Mouse (Mus musculus): ENCODE results near the gene Mag. TPM values are rescaled to one million over a fixed set of nuclear protein-coding genes. Genes with fewer than 3 reads are reported as not detected.
A peak's percentile ranks its signal among the peaks of the same experiment; 100 is the strongest.

Gene Mag
- polyA plus RNA-seq, 1 experiment from 2014 or later = 0.91 TPM

DNA sequence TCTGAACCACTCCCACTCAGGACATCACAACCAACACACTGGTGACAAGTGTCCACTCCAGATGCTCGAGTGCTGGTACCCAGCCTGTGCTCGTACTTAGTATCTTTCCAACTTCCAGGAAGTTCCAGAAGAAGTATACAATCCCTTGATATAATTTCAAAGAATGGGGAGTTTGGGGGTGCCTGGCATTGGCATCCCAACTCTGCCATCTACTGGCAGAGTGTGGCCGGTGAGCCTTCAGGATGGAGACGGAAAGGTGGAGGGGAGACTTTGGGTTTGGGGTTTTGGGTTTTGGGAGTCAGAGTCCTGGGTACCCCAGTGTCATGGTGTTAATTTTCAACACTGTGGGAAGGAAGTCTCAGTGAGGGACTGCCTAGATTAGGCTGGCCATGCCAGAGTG lies 10.6 kb downstream of the Mag start:
- Histone ChIP-seq H3K36me3 (ENCODE audit: insufficient read depth, low read length) (no peaks in the 10 kb centered on the region), H3K4me3 (replicated peaks; ENCODE audit: low read depth, low read length) (no peak overlapping the region), H3K9ac (ENCODE audit: low read depth, low read length) (no peak overlapping the region), H3K27me3 (ENCODE audit: insufficient read depth, low read length) (no peaks in the 10 kb centered on the region), H3K9me3 (replicated peaks; ENCODE audit: low read length) (no peaks in the 10 kb centered on the region), H3K4me2 (ENCODE audit: low read length) (no peak overlapping the region), H3K27ac (no peak overlapping the region), H3K4me1 (replicated peaks; ENCODE audit: insufficient read depth, low read length) (peaks cover 8% of the 10 kb centered on the region; the same call in 1 of the 2 replicates)
- ATAC-seq (replicated peaks; ENCODE audit: low FRiP score, low read depth) (no peak), DNase-seq (ENCODE audit: low spot score) (peak; percentile 29)
- TF ChIP-seq CTCF (IDR thresholded peaks at IDR 0.05; ENCODE audit: low read depth) = peak; percentile 73
- WGBS = 42% methylated on average over 4 of the region's 4 CpGs

DNA sequence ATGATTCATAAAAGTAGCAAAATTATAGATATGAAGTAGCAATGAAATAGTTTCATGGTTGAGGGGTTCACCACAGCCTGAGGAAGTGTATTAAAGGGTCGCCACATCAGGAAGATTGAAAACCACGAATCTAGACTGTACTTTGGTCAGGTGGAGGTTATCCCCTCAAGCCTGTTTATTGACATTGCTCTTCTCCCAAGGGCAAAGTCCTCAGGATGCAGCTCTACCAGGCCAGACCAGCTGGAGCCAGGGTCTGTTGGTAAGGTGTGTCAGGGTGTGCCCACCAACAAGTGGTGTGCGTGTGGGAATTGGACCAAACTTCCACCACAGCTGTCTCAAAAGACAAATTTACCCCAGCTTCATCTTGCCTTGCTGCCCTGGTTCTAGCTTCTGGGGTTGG lies 19.5 kb downstream of the Mag start:
- no peaks in the 10 kb centered on the region for H3K9me3 ChIP-seq (replicated peaks; ENCODE audit: low read length)
- no peak for ATAC-seq (replicated peaks; ENCODE audit: low FRiP score, low read depth)
- WGBS = 78% methylated on average over 3 of the region's 3 CpGs

GRCm38 (mm10) chr7:30892515-30892914 lies 22.2 kb downstream of the Mag start:
- Histone ChIP-seq H3K4me2 (ENCODE audit: low read length) (no peak overlapping the region), H3K9ac (ENCODE audit: low read depth, low read length) (no peak overlapping the region), H3K36me3 (ENCODE audit: insufficient read depth, low read length) (no peaks in the 10 kb centered on the region), H3K27me3 (ENCODE audit: insufficient read depth, low read length) (no peaks in the 10 kb centered on the region), H3K4me1 (replicated peaks; ENCODE audit: insufficient read depth, low read length) (no peaks in the 10 kb centered on the region), H3K4me3 (replicated peaks; ENCODE audit: low read depth, low read length) (no peak overlapping the region), H3K9me3 (replicated peaks; ENCODE audit: low read length) (no peaks in the 10 kb centered on the region), H3K27ac (peak overlapping the region; percentile 68)
- 37% methylated on average over 3 of the region's 3 CpGs for WGBS
- peak; percentile 28 for DNase-seq (ENCODE audit: low spot score)
- ATAC-seq (replicated peaks; ENCODE audit: low FRiP score, low read depth) = peak; percentile 54; the same call in 1 of the 2 replicates
- TF ChIP-seq CTCF (IDR thresholded peaks at IDR 0.05; ENCODE audit: low read depth) = no peak

More for the DNA sequence above, 19.5 kb downstream of the Mag start:
- no peaks in the 10 kb centered on the region for H3K27me3 ChIP-seq (ENCODE audit: insufficient read depth, low read length)
- no peak overlapping the region for H3K4me2 ChIP-seq (ENCODE audit: low read length)
- no peak for TF ChIP-seq CTCF (IDR thresholded peaks at IDR 0.05; ENCODE audit: low read depth)
- no peak overlapping the region for H3K4me3 ChIP-seq (replicated peaks; ENCODE audit: low read depth, low read length)
- H3K36me3 ChIP-seq (ENCODE audit: insufficient read depth, low read length) = no peaks in the 10 kb centered on the region
- DNase-seq (ENCODE audit: low spot score) = no peak
- no peak overlapping the region for H3K27ac ChIP-seq
- no peak overlapping the region for H3K9ac ChIP-seq (ENCODE audit: low read depth, low read length)
- H3K4me1 ChIP-seq (replicated peaks; ENCODE audit: insufficient read depth, low read length) = no peaks in the 10 kb centered on the region; the same call in 1 of the 2 replicates

GRCm38 (mm10) chr7:30891746-30892145 lies 22.9 kb downstream of the Mag start:
- no peaks in the 10 kb centered on the region for H3K36me3 ChIP-seq (ENCODE audit: insufficient read depth, low read length)
- TF ChIP-seq CTCF (IDR thresholded peaks at IDR 0.05; ENCODE audit: low read depth) = no peak
- no peak overlapping the region for H3K9ac ChIP-seq (ENCODE audit: low read depth, low read length)
- DNase-seq (ENCODE audit: low spot score) (no peak), ATAC-seq (replicated peaks; ENCODE audit: low FRiP score, low read depth) (no peak; the same call in 1 of the 2 replicates)
- H3K9me3 ChIP-seq (replicated peaks; ENCODE audit: low read length) = no peaks in the 10 kb centered on the region
- 70% methylated on average over 9 of the region's 9 CpGs for WGBS
- no peak overlapping the region for H3K4me3 ChIP-seq (replicated peaks; ENCODE audit: low read depth, low read length)
- H3K4me2 ChIP-seq (ENCODE audit: low read length) = no peak overlapping the region
- H3K27ac ChIP-seq = no peak overlapping the region
- H3K4me1 ChIP-seq (replicated peaks; ENCODE audit: insufficient read depth, low read length) = no peaks in the 10 kb centered on the region
- H3K27me3 ChIP-seq (ENCODE audit: insufficient read depth, low read length) = no peaks in the 10 kb centered on the region

DNA sequence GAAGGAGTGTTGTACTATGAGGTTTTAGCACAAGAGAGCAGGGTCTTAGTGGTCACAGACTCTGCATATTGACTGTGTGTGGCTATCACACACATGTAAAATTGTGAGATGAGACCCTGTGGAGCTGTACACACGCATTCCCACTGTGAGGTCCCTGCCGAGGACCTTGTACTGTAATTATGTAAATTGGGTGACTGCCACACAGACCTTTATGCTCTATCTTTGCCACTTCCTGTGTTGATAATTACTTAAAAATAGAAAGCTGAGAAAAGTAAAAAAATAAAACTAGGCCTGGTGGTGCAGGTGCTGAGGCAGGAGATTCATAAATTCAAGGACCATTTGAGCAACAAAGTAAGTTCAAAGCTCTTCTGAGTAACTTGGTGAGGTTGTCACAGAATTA lies 24.0 kb downstream of the Mag start:
- Histone ChIP-seq H3K27me3 (ENCODE audit: insufficient read depth, low read length) (no peaks in the 10 kb centered on the region), H3K36me3 (ENCODE audit: insufficient read depth, low read length) (no peaks in the 10 kb centered on the region), H3K9me3 (replicated peaks; ENCODE audit: low read length) (no peaks in the 10 kb centered on the region), H3K9ac (ENCODE audit: low read depth, low read length) (no peak overlapping the region), H3K27ac (no peak overlapping the region), H3K4me2 (ENCODE audit: low read length) (no peak overlapping the region), H3K4me1 (replicated peaks; ENCODE audit: insufficient read depth, low read length) (no peaks in the 10 kb centered on the region), H3K4me3 (replicated peaks; ENCODE audit: low read depth, low read length) (no peak overlapping the region)
- DNase-seq (ENCODE audit: low spot score) (no peak), ATAC-seq (replicated peaks; ENCODE audit: low FRiP score, low read depth) (no peak)
- TF ChIP-seq CTCF (IDR thresholded peaks at IDR 0.05; ENCODE audit: low read depth) = no peak
- WGBS = 43% methylated on average over 2 of the region's 2 CpGs

GRCm38 (mm10) chr7:30888786-30889185 lies 25.9 kb downstream of the Mag start:
- no peaks in the 10 kb centered on the region for H3K9me3 ChIP-seq (replicated peaks; ENCODE audit: low read length)
- no peak for TF ChIP-seq CTCF (IDR thresholded peaks at IDR 0.05; ENCODE audit: low read depth)
- WGBS = 68% methylated on average over 7 of the region's 7 CpGs
- no peak overlapping the region for H3K27ac ChIP-seq
- H3K4me2 ChIP-seq (ENCODE audit: low read length) = no peak overlapping the region
- no peaks in the 10 kb centered on the region for H3K4me1 ChIP-seq (replicated peaks; ENCODE audit: insufficient read depth, low read length)
- no peak overlapping the region for H3K4me3 ChIP-seq (replicated peaks; ENCODE audit: low read depth, low read length)
- ATAC-seq (replicated peaks; ENCODE audit: low FRiP score, low read depth) (no peak), DNase-seq (ENCODE audit: low spot score) (no peak)
- no peaks in the 10 kb centered on the region for H3K36me3 ChIP-seq (ENCODE audit: insufficient read depth, low read length)
- H3K9ac ChIP-seq (ENCODE audit: low read depth, low read length) = no peak overlapping the region
- no peaks in the 10 kb centered on the region for H3K27me3 ChIP-seq (ENCODE audit: insufficient read depth, low read length)

DNA sequence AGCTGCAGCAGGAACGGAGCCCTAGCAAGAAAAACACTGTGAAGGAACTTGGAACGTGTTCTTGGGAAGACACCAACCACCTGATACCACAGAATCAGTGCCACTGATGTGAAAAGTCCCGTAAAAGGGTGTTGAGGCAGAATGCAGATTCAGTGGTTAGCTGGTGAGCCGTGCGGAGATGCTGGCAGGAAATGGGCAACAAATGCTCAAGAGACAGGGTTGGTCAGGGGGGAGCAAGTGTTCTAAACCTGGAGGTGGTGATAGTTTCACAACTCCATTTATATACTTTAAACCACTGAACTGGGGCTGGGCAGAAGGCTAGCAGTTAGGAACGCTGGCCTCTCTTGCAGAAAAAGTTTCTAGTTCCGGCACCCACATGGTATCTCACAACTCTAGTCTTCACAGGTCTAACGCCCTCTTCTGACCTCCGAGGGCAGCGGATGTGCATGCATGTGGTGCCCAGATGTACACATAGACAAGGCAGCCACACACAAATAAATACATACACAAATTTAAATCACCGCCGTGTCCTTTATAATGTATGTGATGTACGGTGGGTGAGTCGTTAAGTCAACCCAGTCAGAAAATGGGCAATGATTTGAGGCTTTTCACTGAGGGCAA lies 27.0 kb downstream of the Mag start:
- Histone ChIP-seq H3K9ac (ENCODE audit: low read depth, low read length) (no peak overlapping the region), H3K27me3 (ENCODE audit: insufficient read depth, low read length) (no peaks in the 10 kb centered on the region), H3K4me3 (replicated peaks; ENCODE audit: low read depth, low read length) (no peak overlapping the region), H3K4me2 (ENCODE audit: low read length) (no peak overlapping the region), H3K36me3 (ENCODE audit: insufficient read depth, low read length) (no peaks in the 10 kb centered on the region), H3K4me1 (replicated peaks; ENCODE audit: insufficient read depth, low read length) (no peaks in the 10 kb centered on the region), H3K9me3 (replicated peaks; ENCODE audit: low read length) (no peaks in the 10 kb centered on the region), H3K27ac (no peak overlapping the region)
- ATAC-seq (replicated peaks; ENCODE audit: low FRiP score, low read depth) (no peak), DNase-seq (ENCODE audit: low spot score) (no peak)
- TF ChIP-seq CTCF (IDR thresholded peaks at IDR 0.05; ENCODE audit: low read depth) = no peak
- 78% methylated on average over 14 of the region's 14 CpGs for WGBS
